Mouse (Mus musculus) layer of hippocampus, adult 11-12 months (tissue): ENCODE measurements at regions not wholly inside any gene's neighbourhood (a gene's known extent, or its start where the extent isn't known, plus 50 kb on each side); places are given as distances from the start of the nearest gene placed in this dataset.

ENCODE experiments used
- DNase-seq: peaks from one replicate; pipeline ENCODE4 v3.0.0; 2022; ENCODE audit warnings: low spot score

DNA sequence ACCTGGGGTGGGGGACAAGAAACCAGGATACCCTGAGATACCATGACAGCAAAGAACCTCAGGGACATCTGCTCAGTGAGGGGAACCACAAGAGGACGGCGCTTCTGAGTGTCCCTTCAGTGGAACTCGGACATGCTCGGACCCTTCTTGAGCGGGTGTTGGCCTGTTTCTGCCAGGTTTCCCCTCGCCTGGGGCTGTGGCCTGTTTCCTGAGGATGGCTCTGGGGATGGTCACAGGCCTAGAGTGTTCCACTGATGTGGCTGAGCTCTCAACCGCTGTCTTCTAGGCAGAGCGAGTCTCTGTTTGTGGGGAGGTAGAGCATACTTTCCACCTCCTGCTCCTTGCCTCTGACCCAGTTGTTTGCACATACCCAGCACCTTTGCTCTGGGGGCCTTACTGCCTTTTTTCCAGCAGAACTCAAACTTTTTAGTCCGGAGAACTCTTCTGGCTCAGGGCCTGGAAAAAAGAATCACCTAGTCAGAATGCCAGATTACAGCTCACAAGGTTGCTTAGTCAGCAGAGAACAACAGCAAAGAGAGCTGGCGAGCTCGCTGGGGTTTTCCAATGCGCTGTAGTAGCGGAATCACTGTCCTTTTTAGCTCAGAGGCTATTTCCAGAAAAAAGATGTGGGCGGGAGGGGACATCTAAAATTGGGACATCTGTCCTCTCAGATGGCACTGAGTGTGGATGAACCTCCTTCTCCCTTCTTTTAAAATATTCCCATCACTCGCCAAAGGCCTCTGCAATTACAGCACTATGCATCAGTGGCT is 65.3 kb downstream of the Med10 start:
- peak; percentile 32 for DNase-seq

GRCm38 (mm10) chr13:69896536-69896935 is 94.3 kb downstream of the Med10 start:
- no peak for DNase-seq

DNA sequence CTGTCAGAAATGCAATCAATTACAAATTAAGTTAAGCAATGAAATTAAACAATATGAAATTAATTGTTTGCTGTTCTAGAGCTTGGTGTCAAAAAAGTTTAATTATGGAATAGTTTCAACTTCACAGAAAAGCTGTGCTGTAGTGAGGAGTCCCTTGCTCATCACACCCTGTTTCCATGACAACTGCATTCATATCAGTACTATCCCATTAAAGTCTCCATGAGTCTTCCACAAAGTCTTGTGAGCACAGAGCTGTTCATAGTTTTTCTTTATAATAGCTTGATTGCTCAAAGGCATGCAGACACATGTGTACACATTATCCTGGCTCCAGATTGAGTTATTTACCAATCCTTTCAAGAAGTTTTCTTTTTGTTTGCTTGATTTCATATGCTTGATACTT is 98.9 kb downstream of the Med10 start:
- DNase-seq: no peak

DNA sequence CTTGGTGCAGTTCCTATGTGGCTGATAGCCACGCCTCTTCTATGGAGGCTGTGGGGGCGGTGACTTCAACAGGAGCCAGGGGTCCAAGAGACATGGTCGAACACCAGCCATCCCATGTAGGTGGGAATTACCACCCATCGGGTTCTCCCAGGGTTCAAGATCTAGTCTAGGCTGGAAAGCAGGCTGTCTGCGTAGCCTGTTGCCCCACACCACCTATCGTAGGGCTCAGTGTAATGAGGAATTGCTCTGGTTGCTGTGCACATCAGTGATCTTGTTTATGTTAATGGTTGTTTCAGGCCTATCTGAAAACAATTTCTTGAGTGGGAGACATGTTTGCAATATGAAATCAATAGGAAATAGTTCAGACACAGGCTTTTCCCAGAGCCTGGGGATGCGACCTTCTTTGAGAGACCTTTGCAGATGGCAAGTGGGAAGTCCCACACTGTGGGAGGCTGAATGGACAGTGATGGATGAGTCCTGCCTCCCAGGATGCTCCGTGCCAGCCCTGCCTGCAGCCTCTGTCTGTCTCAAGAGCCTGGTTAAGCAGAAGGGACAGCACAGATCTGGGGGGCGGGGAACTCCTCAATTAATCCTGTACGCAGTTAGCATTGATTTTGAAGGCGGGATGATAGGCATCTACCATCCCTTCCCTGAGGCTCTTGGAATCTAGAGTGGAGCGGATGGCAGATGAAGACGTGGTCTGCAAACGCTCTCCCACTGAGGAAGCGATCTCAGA is 104.8 kb downstream of the Med10 start:
- no peak for DNase-seq

DNA sequence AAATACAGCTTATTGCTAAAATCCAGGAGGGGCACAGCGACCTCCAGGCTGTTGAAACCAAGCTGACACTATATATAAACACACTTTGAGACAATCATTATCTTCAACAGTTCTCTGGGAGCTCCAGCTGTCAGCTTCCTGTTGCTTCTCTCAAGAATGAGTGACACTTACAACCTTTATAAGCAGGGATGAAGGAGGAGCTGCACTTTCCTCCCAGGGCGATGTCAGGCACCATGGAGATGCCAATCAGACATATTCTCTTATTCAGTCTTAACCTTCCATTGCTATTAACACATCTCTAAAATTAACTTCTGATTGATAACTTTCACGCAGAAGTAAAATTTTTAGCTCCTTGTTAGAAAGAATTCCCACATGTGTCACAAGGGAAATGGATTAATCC is 113.6 kb downstream of the Med10 start:
- DNase-seq: no peak

DNA sequence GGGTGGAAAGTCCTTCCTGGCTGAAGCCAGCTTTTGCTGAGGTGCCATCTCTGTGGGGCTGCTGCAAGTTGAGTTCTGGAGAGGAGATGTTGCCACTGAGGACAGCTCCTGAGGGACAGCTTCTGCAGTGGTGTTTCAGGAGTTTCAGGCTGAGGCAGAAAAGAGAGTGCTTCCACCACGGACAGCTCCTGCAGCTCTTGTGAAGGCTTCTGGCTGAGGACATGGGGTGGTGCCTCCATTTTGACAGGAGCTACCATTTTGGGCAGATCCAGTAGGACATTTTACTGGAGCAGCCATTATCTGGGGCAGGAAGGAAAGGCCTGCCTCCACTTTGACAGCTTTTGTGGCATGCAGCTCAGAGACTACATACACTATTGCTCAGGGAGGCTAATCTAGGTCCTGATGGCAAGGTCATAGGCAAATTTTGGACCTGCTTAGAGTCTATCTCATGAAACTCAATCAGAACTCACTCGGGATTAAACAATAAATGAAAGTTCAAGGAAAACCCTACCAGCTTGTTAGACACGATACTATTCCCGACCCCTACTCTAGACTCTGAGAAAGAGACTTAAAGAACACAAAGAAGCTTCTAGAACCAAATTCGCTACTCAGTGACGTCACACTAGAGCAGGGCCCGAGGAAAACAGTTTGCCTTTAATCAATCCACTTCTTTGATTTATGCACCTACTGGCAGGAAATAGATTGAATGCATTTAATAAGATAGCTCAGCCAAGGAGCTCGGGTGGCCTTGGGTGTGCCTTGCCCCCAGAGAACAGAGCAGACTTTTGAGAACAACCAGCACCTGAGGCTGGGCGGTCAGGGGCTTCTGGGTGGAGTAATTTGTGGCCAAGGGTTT is 130.7 kb downstream of the Med10 start:
- no peak for DNase-seq

GRCm38 (mm10) chr13:69933551-69933845 is 131.3 kb downstream of the Med10 start:
- DNase-seq: peak; percentile 85

GRCm38 (mm10) chr13:69939791-69940190 is 137.6 kb downstream of the Med10 start:
- DNase-seq: no peak

GRCm38 (mm10) chr13:69944651-69945050 is 142.5 kb downstream of the Med10 start:
- no peak for DNase-seq

- DNase-seq: peak; percentile 17
Measured at GRCm38 (mm10) chr13:69946615-69947014, 144.4 kb downstream of the Med10 start.

DNA sequence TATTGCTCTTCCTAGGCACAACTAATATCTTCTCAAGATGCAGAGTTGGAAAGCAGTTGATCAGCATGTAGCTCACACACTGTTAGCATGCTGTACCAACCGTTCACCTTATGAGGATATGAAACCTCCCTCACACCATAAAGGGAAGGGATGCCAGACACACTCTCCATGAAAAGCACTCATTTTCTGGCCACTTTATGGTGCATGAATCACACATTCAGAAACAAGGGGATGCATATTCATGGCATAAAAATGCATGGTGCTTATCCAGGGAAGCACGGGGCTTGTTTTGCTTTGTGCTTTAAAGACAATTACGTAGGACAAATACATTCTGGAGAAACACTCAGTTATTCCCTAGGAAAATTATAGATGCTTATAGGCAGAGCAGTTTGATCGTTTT is 149.9 kb downstream of the Med10 start:
- no peak for DNase-seq

DNA sequence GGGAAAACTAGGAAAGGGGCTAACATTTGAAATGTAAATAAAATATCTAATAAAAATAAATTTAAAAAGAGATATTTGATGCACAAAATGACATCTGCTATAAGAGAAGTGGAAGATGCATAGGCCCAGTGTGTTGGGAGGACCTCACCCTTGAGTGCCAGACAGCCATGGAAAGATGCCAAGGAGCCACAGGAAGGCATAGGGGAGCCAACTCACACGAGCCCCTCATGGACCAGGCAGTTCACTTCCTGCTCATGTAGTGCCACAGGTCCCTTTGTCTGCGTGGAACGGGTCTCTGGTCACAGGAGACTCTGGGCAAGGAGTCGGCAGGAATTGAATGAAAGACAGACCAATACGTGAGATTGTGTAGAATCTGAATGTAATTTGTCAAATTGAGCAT is 152.0 kb downstream of the Med10 start:
- no peak for DNase-seq

- no peak for DNase-seq
Measured at GRCm38 (mm10) chr13:69955503-69955902, 153.3 kb downstream of the Med10 start.

DNA sequence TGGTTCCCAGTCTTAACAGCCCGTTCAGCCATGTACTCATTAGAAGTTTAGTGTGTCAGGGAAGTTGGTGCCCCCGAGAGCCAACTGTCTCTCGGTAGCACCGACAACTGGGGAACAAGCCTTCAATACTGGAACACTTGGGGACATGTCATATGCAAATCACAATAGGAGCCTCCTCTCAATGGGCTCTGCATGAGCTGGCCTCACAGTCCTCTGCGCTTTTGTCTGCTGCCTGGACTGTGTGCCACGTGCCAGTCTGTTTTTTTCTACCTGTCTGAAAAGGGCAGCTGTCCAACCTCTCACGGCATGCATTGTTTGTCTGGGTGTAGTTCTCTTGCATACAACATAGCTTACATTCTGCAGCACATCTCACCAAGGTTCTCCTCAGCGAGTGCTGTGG is 161.7 kb downstream of the Med10 start:
- no peak for DNase-seq

DNA sequence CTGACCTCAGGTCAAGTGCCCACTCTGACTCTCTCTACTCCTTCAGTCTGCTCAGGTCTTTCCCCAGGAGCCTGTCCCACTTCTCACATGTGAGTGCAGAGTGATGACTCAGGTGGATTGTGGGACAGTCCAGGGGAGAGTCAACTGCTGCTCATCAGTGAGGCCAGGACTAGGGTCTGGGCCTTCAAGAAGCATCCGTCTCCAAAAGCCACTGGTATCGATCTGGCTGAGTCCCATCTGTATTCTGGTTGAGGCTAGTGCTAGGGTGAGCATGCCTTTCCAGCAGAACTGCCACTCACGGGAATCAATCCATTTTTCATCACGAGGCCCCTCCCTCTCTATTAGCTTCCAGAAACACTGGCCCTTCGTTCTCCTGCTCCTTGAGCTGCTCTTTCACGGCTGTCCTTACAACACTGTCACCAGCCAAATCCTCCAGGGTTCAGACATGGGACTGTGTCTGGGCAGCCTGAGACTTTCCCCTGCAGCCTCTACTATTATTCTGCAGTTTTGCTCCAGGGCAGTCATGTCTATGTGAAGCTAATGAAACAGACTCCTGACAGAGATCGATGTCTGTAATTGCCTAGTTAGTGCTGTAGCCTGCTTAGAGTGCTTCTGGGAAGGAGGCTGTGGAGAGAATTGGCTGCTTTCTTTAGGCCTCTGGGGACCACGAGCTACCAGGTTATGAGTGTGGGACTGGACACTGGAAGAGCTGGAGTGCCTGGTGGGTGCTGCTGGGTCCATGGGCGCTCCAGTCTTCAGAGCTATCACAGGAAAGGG is 169.3 kb downstream of the Med10 start:
- DNase-seq: no peak

DNA sequence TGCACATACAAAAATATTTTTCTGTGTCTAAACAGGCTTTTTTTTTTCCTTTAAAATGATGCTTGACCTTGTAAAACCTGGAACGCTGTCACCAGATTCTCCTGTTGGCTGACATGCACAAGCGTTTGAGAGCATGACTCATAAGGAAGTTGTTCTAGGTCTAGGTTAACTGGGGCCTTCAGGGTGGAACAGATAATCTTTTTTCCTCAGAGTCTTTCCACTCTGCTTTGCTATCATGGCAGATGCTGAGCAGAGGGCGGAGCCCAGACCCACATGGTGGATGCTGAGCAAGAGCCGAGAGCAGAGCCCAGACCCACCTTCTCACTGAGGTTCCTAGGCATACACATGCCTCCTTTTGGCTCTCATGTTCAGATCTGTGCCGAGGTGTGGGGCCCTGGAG is 172.6 kb downstream of the Med10 start:
- no peak for DNase-seq

GRCm38 (mm10) chr13:69984159-69984558 is 182.0 kb downstream of the Med10 start:
- no peak for DNase-seq

GRCm38 (mm10) chr13:69987181-69987580 is 185.0 kb downstream of the Med10 start:
- no peak for DNase-seq

DNA sequence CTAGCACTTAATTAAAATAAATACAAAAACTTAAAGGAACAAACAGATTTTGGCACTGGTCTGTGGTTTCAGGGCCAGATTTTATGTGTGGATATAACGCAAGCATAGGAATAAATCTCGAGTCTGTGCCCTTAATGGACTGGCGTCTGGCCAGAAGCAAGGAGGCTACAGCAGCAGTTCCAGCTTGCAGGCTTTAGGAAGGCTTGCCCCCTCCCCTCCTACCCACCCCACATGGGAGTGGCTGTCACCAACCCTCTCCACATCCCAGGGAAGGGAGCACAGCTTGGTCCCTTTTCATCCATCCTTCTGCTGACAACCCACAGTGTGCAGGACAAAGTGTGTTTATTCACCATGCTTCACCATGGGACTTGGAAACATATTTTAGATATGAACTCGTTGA is 186.1 kb downstream of the Med10 start:
- no peak for DNase-seq

GRCm38 (mm10) chr13:69991253-69991891 is 189.2 kb downstream of the Med10 start:
- DNase-seq: peak; percentile 78

DNA sequence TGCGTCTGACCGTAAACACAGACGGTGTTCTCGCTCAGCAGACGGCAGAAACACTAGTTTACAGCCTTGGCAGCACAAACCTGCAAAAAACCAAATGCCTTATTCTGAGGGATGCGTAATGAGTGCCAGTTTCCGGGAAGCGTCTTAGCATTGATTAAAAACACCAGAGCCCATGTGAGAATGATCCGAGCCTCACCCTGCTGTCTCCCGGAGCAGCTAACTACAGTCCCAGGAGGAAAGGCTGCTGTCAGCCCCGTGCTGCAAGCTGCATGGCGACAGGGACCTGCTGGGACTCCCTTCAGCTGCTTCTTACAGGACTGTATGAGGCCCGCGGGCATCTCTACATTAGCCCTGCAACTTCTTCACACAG is 189.7 kb downstream of the Med10 start:
- peak; percentile 45 for DNase-seq

DNA sequence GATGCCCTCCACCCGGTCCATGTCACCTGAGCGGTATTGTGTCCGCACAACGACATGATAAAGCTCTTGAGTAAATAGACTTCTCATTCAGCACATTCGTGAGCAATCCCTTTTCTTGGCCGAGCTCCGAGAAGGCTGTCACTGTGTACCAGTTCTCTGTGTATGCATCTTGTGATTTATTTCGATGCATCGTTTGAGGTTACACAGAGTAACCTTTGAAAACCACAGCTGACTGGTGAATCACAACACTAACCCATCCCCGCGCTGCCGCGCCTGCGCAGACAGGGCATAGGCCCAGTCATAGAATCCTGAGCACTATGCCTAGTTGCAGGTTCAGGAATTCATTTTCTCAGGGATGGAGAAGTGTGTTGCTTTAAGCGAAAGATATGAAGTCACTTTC is 201.4 kb downstream of the Med10 start:
- DNase-seq: no peak
